Mouse (Mus musculus): Measurements from ENCODE around the gene Snx29.

Snx29 gene

DNA sequence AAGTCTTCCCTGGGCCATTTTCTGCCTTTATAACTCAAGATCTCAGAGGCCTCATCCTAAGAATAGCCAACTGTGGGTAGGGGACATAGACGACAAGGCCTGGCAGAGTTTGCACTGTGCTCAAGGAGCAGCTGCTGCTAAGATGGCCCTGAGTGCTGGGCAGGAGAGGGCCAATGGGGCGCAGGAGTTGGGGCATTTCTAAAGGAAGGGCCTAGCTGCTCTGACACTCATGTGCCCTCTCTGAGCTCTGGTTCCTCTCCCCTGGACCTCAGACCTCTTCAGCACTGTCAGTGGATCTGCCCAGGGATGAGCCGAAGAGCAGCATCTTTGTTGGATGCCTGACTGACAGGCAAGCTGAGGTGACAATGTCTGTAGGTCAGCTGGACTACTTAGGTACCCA lies 426.4 kb downstream of the Snx29 start:
- no peak for DNase-seq

DNA sequence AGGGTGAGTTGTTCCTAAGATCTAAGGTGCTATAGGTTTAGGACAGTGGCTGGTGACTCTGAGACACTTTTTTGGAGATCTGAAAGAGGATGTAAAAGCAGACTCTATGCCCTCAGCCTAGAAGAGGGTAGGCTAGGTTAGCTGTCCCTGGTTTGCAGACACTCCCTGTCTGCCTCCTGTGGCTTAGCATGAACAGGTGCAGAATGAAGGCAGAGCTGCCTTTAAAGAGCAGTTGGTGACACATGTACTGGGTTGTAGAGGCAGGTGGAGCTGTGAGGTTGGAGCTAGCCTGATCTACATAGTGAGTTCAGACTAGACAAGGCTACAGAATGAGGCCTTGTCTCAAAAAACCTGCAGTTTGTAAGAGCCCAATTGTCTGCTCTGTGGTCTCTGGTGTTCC lies 427.9 kb downstream of the Snx29 start:
- DNase-seq: no peak

DNA sequence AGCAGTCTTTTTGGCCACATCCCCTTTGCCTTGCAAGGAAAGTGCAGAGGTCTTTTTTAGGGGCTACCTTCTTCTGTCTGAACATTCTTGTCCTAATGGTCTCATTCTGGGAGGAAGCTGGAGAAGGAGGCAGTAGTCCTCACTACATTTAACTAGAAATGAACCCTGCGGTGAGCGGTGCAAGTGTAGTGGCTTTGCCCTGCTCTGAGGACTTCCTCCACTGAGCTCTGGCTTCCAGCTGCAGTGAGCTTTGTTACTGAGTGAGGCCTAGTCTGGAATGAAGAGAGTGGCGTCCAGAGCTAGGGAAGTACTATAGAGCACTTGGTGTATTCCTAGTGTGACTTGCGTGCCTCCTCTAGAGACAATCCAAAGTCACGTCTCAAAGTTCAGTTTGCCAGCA lies 429.8 kb downstream of the Snx29 start:
- DNase-seq: no peak

DNA sequence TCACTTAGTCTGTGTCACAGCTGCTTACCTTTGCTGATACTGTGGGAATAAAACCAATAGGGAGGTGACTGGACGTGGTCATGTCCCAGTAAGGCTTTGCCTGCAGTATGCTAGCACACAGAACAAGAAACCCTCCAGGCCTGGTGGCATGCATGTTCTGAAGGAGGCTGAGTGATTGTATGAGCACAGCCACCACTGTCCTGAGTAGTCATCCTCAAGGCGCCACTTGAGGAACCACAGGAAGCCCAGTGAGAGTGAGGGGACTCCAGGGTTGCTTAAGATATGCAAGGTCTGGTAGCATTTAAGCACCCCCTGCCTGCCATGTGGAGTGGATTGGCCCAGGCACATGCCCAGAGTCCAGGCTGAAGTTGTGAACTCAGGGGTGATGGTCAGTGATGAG lies 430.8 kb downstream of the Snx29 start:
- no peak for DNase-seq

DNA sequence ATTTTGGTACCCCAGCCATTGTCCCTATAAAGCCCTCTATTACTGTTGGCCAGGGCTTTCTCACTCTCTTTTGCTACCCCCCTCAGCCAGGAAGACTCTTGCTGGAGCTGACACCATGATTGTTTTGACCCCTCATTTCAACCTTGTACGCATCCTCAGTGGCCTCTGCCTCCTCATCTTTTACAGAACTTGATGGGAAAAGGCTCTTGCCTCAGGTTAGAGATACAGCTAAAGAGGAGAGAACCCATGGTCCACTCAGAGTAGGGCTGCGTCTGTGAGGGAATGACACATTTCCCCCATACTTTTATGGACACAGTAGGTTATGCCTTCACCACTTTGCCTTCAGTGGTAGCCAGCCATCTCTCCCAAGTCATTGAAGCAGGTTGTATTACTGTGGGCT lies 431.4 kb downstream of the Snx29 start:
- no peak for DNase-seq

DNA sequence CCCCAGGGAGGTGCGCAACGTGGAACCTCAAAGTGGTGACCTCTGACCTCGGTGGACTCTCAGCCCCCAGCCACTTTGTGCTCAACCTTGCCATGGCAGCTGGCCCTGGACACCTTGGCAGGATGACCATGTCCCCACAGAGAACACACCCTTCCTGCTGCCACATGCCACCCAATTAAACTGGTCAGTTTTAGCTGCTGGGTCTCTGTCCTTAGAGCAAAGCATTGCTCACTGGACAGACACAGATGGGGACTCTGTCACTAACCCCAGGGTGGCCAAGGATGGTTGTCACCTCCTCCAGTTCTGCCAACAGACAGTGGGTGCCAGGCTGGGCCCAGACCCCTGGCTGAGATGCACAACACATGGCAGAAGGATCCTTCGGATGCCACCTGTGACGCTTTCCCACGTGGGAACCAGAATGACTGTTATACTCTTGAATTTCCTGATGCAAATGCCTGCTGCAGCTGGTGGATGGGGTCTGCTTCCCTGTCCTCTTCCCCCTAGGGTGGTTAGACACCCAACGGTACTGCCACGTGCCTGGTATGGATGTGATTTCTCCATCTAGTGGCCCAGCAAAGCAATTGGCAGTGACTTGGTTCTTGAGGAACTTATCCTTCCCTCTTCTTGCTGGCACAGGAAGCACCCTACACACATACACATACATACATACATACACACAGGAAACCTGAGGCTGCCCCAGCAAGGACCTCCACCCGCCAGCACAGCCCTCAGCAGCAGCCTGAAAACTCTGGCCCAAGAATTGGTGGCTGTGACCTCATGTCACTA lies 432.8 kb downstream of the Snx29 start:
- DNase-seq: no peak

DNA sequence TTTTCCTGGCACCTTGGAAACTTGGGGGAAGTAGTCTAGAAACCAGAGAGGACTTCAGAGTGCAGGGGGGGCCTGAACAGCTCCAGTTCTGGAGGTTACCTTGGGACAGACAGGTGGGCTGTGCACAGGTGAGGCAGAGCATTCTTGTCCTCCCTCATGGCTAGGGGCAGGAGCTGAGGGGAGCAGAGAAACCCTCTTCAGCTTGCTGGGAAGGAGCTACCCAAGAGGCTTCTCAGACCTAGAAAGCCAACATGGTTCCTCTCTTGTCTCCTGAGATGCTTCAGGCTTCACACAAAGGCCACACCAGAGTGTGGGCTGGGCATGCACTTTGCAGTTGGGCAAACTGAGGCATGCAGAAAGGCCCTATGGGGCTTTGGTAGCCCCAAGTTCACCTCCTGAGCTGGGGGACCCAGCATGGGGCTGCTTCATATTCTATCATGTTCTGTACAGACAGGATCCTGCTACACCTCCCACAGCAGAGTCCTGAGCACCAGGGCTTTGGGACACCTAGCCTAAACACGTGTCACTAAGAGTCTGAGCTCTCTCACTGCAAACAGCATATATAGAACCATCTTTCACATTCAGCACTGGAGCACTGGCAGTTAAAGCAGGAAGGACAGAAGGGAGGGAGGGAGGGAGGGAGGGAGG lies 434.0 kb downstream of the Snx29 start:
- DNase-seq: no peak

DNA sequence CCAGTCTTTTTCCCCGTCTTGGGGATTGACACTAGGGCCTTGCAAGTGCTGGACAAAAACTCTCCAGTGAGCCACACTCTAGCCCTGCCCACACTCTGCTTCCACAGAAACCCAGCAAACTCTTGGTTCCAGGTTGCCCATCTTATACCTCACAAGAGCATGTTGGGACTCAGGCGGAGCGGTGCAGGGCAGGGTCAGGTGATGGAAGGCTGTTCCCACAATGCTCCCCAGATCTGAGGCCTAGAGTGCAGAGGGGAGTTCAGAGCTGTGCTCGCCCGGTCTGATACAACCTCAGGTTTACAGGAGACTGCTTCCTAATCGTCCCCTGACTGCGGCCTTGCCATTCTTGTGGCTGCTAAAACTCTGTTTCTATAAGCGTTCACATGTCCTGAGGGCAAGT lies 434.8 kb downstream of the Snx29 start:
- DNase-seq: no peak

DNA sequence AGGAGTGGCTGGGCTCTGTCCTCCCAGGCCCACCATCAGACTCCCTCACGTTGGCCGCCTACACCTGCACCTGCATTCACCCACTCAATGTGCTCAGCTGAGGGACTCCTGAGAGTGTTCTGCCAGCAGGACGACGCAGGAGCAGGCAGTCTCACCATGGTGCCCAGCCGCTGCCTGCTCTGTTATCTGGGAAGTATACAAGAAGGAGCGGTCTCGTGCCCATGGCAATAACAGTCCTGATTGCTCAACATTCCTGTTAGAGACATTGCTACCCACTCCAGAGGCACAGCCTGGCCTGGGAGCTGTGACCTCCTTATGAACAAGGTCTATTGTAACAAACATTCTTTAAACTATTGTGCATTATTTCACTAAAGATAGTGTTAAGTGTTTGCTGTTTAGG lies 435.2 kb downstream of the Snx29 start:
- no peak for DNase-seq

DNA sequence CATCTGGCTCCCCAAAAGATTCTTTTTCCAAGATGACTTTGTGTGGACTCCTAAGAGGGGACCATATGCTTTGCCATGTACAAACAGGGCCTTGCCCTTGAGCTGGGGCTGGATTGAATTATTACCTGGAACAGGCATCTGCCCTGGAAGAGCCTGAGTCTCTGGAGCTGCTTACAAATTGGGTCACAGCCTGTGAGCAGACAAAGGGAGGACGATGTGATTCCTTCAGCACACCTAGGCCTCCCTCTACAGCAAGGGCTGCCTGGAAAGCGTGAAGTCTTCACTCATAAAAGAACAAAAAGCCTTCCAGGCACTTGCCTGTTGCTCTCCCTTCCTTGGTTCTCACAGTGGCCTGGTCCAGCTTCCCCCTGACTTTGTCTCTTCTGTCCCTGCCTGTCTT lies 449.6 kb downstream of the Snx29 start:
- no peak for DNase-seq

DNA sequence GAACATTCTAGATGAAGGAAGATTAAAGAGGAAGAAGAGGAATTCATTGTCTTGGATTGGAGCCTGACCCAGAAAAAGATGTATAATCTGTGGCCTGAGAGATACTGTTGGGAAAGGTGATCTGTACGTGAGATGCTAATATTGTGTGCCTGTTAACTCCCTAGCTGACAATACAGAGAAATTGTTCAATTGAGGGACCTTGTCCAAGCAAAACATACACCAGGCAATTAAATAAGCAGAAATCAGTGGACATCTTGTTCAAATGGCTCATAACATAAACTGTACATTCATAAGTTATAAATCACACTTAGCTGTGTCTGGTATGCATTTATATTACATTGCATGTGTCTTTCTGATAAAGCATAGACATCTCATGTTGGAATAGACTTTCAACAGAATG lies 451.6 kb downstream of the Snx29 start:
- DNase-seq: no peak

DNA sequence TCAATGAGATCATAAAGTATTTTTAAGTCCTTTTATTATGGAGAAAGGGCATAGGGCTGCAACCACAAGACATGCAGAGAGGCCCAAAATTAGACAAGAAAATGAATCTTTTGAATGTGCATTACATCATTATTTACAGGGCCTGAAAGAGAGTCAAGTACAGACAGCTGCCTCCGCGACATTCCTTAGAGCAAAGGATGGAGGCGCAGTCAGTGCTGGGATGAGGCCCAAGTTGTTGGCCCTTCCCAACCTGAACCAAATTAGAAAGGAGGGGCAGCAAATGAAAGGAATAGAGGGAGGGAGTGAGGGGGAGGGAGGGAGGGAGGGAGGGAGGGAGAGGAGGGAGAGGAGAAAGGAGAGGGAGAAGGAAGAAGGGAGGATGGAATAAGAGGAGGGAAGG lies 453.8 kb downstream of the Snx29 start:
- DNase-seq: no peak

DNA sequence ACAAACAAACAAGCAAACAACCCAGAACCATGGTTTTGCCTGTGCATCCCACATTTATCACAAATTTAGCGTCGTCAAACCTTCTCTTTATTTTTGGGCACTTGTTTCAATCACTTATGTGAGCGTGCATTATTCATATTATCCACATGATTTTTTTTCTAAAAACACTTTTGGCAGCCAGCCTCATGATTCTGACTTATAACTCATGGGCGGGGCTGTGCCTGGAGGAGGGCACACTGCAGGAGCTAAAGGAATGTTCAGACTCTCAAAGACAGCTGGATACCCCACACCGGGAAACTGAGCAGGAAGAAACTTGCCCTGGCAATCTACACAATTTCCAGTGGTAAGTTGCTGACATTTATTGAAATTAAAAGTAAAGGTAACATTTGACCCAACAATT lies 455.5 kb downstream of the Snx29 start:
- DNase-seq: peak; percentile 20

DNA sequence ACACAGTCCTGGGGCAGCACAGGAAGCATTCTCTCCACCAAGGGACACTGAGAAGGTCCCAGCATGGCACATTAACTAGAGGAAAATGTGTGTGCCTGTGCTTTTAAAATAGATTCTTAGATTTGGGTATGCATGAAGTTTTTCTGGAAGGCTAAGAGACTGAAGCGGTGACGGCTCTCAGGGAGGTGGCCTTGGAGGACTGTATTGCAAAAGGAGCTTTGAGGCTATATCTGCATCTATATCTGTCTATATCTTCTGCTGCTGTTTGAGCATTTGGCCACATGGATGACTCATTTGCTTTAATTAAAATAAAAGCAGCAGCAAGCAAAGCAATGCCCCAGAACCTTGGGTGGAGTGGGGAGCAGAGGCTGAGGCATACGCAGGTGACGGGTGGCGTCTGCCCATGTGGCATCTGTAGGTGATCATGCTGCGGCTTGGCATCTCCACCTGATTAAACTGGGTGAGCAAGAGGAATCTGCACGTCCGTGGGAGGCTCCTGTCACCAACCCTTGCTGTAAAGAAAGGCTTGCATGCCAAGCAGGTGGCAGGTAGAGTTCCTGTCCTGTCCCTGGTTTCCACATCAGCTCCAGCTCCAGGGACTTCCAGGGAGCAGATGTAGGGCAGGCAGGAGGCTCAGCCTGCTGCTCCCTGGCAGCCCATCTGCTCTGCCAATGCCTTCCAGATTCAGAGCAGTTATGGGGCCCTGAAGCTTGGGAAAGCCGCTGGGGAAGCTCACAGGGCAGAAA lies 456.2 kb downstream of the Snx29 start:
- DNase-seq: peak; percentile 56

DNA sequence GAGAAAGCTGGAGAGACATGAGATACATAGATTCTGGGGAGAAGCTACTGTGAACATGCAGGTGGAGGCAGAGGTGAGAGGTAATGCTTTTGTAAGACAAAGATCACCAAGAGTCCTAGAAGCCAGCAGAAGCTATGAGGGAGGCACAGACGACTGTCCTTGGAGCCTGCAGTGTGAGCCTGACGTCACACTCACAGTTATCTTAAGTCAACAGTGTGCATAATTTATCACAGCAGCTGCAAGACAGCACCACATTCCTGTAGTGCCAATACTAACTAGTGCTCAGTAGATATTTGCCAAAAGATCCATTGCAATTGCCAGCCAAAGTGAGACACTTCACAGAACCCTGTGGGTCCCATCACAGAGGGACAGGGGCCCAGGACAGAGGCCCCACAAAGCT lies 459.4 kb downstream of the Snx29 start:
- DNase-seq: peak; percentile 22

DNA sequence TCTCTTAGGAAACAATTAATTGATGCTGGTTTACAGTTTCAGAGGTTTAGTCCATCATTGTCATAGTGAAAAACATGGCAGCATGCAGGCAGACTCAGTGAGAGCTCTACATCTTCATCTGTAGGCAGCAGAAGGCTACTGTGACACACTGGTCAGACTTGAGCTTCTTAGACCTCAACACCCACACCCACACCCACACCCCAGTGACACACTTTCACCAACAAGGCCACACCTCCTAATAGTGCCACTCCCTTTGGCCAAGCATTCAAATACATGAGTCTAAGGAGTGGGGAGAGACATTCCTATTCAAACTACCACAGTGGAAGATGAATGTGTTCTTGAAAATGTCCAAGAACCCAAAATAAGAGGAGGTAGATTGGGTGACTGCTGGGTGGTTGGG lies 460.6 kb downstream of the Snx29 start:
- no peak for DNase-seq

DNA sequence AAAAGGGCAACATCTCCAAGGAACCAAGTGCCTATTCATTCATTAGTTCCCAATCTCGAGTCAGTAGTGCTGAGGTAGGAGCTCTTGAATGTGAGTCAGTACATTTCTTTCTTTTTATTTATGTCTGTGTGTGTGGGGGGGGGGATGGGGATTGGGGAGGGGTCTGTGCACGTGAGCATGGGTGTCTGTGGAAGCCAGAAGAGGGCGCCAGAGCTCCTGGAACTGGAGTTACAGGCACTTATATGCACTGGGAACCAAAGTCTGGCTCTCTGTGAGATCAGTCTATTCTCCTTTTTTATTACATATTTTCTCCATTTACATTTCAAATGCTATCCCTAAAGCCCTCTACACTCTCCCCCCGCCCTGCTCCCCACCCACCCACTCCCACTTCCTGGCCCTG lies 461.6 kb downstream of the Snx29 start:
- no peak for DNase-seq

DNA sequence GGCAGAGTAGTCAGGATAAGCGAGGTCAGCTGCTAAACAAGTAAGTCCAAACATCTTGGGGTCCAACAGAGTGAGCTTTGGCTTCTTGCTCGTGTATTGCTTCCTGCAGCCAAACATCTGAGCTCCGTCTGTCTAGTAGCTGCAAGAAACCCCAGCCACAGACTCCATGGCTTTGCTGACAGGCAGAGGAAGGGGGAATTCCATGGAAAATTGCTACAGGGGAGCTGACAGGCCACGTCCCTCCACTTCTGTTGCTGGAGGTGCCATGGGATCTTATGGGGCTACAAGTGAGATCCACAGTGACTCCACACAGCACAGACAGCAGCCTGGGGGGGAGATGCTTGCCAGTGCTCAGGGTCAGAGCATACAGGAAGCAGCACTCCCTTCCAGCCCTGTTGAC lies 463.1 kb downstream of the Snx29 start:
- DNase-seq: no peak

DNA sequence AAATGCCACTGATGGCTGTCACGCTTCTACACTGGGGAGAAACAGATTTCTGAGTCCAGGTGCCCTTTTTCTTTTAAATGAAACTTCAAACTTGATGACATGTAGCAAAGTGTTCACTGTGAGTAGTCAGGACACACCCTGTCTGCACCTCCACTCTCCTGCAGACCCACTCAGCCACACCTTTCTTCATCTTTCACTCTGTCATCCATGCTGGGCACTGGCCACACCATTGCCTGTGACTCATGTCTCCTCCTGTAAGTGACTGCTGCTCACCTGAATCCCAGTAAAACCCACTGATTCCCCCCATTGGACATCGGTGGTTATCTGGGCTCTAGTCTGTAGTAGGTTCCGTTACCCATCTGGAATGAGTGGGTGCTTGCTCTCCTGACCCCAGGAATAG lies 467.8 kb downstream of the Snx29 start:
- no peak for DNase-seq

DNA sequence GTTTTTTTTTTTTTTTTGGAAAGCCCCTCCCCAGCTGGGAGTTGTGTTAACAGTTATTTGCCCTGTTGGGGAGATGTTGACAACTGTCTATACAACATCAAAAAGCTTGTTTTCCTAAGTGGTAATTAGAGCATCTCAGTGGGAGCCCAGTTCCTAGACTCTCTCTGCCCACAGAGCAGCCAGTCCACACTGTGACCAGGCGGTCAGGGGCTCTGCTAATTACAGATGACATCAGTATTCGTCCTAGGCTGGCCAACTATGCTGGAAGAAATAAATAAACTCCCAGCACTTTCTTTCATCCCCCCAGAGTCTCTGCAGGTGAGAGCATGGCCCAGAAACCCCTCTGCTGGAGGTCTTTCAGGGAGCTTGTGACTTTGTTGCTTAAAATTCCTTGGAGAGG lies 470.7 kb downstream of the Snx29 start:
- no peak for DNase-seq

DNA sequence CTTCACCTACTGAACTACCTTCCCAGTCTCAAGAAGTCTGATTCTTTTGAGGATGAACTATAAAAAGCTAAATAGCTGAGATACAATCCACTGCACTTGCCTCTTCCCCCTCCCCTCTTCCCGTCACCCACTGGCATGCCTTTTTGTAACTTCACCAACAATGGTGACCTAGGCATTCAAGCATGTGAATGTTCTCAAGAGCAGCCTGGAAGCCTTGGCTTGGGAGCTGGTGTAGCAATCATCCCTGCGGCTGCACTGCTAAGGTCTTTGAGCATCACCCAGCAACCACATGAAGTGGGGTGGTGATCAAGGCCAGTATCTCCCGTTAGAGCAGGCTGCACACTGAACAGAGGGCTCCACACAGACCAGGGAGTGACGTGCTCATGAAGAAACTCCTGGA lies 471.9 kb downstream of the Snx29 start:
- DNase-seq: no peak

DNA sequence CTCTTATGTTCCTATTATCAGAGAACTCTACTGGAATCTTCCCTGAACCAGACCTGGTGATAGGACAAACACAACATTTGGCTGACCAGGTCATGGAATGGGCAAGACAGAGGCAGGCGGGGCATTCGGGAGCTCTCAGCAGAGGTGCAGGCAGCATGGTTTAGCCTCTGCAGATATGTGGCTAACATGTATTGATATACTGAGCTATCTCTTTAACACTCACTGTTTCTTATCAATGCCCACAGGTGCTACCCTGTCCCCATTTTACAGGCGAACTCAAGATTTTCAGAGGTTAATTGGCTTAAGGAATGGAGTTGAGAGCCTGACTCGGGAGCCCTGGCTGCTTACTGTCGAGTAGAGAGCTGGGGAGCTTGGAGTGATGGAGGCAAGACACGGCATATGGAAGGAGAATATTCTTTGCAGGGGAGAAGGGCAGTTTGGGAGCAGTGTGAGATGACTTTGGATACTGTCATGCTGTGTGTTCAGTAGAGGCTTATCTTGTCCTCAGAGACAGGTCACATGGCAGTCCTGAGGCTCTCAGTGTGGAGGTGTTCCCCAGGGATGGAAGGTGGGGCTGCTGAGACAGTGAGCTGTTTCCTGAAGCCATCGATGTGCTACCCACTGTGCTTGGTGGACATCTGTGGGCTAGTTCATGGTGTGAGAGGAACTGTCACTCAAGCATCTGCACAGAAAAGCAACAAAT lies 473.2 kb downstream of the Snx29 start:
- no peak for DNase-seq

DNA sequence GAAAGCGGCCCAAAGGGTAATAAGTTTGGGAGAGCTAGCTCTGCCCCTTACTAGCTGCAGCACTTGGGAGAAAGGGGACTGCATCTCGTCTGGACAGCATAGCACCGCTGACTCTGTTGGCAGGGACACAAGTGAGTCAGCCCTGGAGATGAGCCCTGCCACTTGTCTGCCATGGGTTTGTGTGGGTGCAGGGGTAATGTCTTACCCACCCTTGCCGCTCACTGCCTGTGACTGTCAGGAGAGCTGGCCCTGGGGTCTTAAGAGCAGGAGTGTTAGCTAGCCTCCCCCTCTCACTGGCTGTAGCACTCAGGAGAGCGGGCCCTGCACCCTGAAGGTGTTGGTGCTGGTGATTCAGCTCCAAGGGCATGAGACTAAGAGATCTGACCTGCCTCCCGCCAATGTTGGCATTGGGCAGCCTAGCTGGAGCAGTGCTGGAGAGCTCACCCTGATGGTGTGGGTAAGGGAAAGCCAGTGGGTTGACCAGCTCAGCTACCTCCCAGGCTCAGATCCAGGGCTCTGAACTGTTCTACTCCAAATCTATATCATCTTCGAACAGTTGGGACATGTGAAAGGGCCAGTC lies 479.3 kb downstream of the Snx29 start:
- peak; percentile 12 for DNase-seq
